Mouse (Mus musculus) gastrocnemius, adult 2 months (tissue): Measurements from ENCODE around the gene Tceal5. TPM values are rescaled to one million over a fixed set of nuclear protein-coding genes. Genes with fewer than 3 reads are reported as not detected.

Experiments
- DNase-seq: peaks from one replicate; pipeline ENCODE4 v3.0.0; 2022
- H3K27ac ChIP-seq: fragments of 200-600 bp; 2 replicates; pipeline ENCODE4 v1.8.1; 2022; ENCODE audit warnings: mild to moderate bottlenecking
- H3K4me3 ChIP-seq: fragments of 200-600 bp; 2 replicates; pipeline ENCODE4 v1.8.1; 2022; ENCODE audit warnings: mild to moderate bottlenecking, moderate library complexity
- CTCF ChIP-seq: fragments of 200-600 bp; IDR thresholded peaks from 2 replicates; pipeline ENCODE4 v1.8.1; 2022; ENCODE audit warnings: antibody characterized with exemption, mild to moderate bottlenecking, moderate library complexity
- intact Hi-C: fragments of 180-260 bp; cut with DNase I; formaldehyde crosslinking; loops from one replicate; pipeline ENCODE4 v1.15.1; 2025
- microRNA-seq: library from miRNA; unstranded; fragments of <30 nt; microRNA quantifications from one replicate; pipeline ENCODE4 v1.2.0, GENCODE M21; 2021
- total RNA-seq, 2 experiments: library from RNA; stranded (reverse); gene quantifications; 2 replicates each; pipeline ENCODE4 v1.2.3; 2021

The Tceal5 gene
- total RNA-seq, 2 experiments from 2014 or later: 19.8 to 29.3 TPM

- DNase-seq: no peak
- intact Hi-C loops: no loop called here
- TF ChIP-seq CTCF: no peak
- Histone ChIP-seq H3K4me3 (no peak overlapping the region), H3K27ac (no peak overlapping the region)
Observed at GRCm38 (mm10) chrX:136213396-136213795, 9.7 kb upstream of the Tceal5 start.

GRCm38 (mm10) chrX:136204406-136204805 is 730 bp upstream of the Tceal5 start:
- DNase-seq: no peak
- Histone ChIP-seq H3K4me3 (no peak overlapping the region), H3K27ac (no peak overlapping the region)
- TF ChIP-seq CTCF: no peak
- intact Hi-C loops: no loop called here

GRCm38 (mm10) chrX:136203257-136203656 is 419 bp downstream of the Tceal5 start:
- TF ChIP-seq CTCF: no peak
- Histone ChIP-seq H3K4me3 (peak overlapping the region; percentile 73), H3K27ac (peak overlapping the region; percentile 74)
- intact Hi-C loops: no loop called here
- DNase-seq: no peak

- Histone ChIP-seq H3K4me3 (no peak overlapping the region), H3K27ac (no peak overlapping the region)
- peak; percentile 31 for DNase-seq
- intact Hi-C loops: loop anchor here (2.0 kb wide), 1 partner anchor 108 kb away; no protein-coding TSS in a partner anchor
- peak; percentile 67 for TF ChIP-seq CTCF
Observed at GRCm38 (mm10) chrX:136196873-136197272, 6.8 kb downstream of the Tceal5 start.

GRCm38 (mm10) chrX:136195193-136195944 is 8.3 kb downstream of the Tceal5 start:
- intact Hi-C loops: no loop called here
- no peak for DNase-seq
- no peak overlapping the region for H3K27ac ChIP-seq
- TF ChIP-seq CTCF: no peak
- H3K4me3 ChIP-seq: no peak overlapping the region

GRCm38 (mm10) chrX:136183107-136183506 is 20.6 kb downstream of the Tceal5 start:
- H3K27ac ChIP-seq: no peak overlapping the region
- DNase-seq: no peak
- intact Hi-C loops: no loop called here
- no peak overlapping the region for H3K4me3 ChIP-seq
- no peak for TF ChIP-seq CTCF

GRCm38 (mm10) chrX:136180897-136181553 is 22.7 kb downstream of the Tceal5 start:
- Histone ChIP-seq H3K27ac (no peak overlapping the region), H3K4me3 (no peak overlapping the region)
- intact Hi-C loops: no loop called here
- no peak for DNase-seq
- no peak for TF ChIP-seq CTCF

GRCm38 (mm10) chrX:136172786-136173185 is 30.9 kb downstream of the Tceal5 start:
- H3K4me3 ChIP-seq: peak overlapping the region; percentile 71
- no peak for DNase-seq
- peak overlapping the region; percentile 88 for H3K27ac ChIP-seq
- intact Hi-C loops: no loop called here
- no peak for TF ChIP-seq CTCF

- H3K27ac ChIP-seq: peak within 1 kb of the TSS; percentile 88
- H3K4me3 ChIP-seq: peak within 1 kb of the TSS; percentile 71
- DNase-seq: peak; percentile 77
- intact Hi-C loops: no loop called here
- TF ChIP-seq CTCF: no peak
Observed at GRCm38 (mm10) chrX:136172118-136172551, 31.5 kb downstream of the Tceal5 start, which contains the start of gene Tceal8. Gene Tceal8 (minus strand): TSS chrX:136172342.

- TF ChIP-seq CTCF: no peak
- peak overlapping the region; percentile 71 for H3K4me3 ChIP-seq
- peak; percentile 64 for DNase-seq
- intact Hi-C loops: no loop called here
- peak overlapping the region; percentile 88 for H3K27ac ChIP-seq
Observed at GRCm38 (mm10) chrX:136171189-136172117, 32.2 kb downstream of the Tceal5 start.

GRCm38 (mm10) chrX:136170625-136171024 is 33.1 kb downstream of the Tceal5 start:
- no peak for DNase-seq
- H3K27ac ChIP-seq: no peak overlapping the region; the same call in 1 of the 2 replicates
- H3K4me3 ChIP-seq: peak overlapping the region; percentile 71
- TF ChIP-seq CTCF: no peak
- intact Hi-C loops: no loop called here

Small RNA genes within 50 kb of the gene (microRNA-seq; reads per million reads assigned to microRNA genes)
- not detected for gene Mir6383

Other genes with a start within 250 kb of the Tceal5 start
- under 1 TPM in 1 of 2 experiments, not detected in 1; 0.56 TPM for gene Arxes2, start 210.1 kb downstream of the Tceal5 start, total RNA-seq
- under 1 TPM in 1 of 2 experiments, not detected in 1; 0.20 TPM for gene Arxes1, start 170.5 kb downstream of the Tceal5 start, total RNA-seq
- under 1 TPM in 1 of 2 experiments, not detected in 1; 0.70 TPM for gene Bex2, start 135.6 kb downstream of the Tceal5 start, total RNA-seq
- not detected for gene Nxf3, start 118.6 kb downstream of the Tceal5 start, total RNA-seq
- gene Bex4, start 64.9 kb downstream of the Tceal5 start, total RNA-seq: not detected
- gene Tceal8, start 31.5 kb downstream of the Tceal5 start, total RNA-seq: 10 to 100 TPM in 1 of 2 experiments, 1 to 10 TPM in 1; 9.5 to 11.2 TPM
- gene Tceal7, start 10.9 kb upstream of the Tceal5 start, total RNA-seq: 10 to 100 TPM; 15.6 to 47.9 TPM
- 10 to 100 TPM; 13.9 to 15.0 TPM for gene Bex1, start 11.6 kb upstream of the Tceal5 start, total RNA-seq
- 10 to 100 TPM; 18.4 to 30.3 TPM for gene Tceal9, start 41.2 kb upstream of the Tceal5 start, total RNA-seq
- 1 to 10 TPM; 2.7 to 4.3 TPM for gene Bex3, start 66.4 kb upstream of the Tceal5 start, total RNA-seq